Mouse (Mus musculus) megakaryocyte-erythroid progenitor cell, adult 5-6 weeks (primary cell): ENCODE results near the gene Syngr2. TPM values are rescaled to one million over a fixed set of nuclear protein-coding genes. Genes with fewer than 3 reads are reported as not detected.
A peak's percentile ranks its signal among the peaks of the same experiment; 100 is the strongest.

Experiments
- ATAC-seq: replicated peaks from 2 replicates; pipeline ENCODE4 v1.8.0; 2016; ENCODE audit warnings: mild to moderate bottlenecking, inconsistent platforms; ENCODE audit not compliant: severe bottlenecking, poor library complexity, low FRiP score, low TSS enrichment
- total RNA-seq, 2 experiments: library from RNA; stranded (forward) in 1 of 2; stranded (reverse) in 1 of 2; fragments of 200-1000, 215-1000 nt in 1 of 2; fragments of >200 nt in 1 of 2; fragmentation: Nextera tagmentation in 1 of 2; gene quantifications; 2 replicates each; pipeline ENCODE4 v1.2.3; 2014 to 2017

The Syngr2 gene
- total RNA-seq, 2 experiments from 2014 or later = 116 to 173 TPM

GRCm38 (mm10) chr11:117852875-117853274 lies 43.4 kb downstream of the Syngr2 start:
- ATAC-seq = no peak

GRCm38 (mm10) chr11:117854241-117854640 lies 44.8 kb downstream of the Syngr2 start:
- no peak for ATAC-seq

GRCm38 (mm10) chr11:117855360-117855759 lies 45.9 kb downstream of the Syngr2 start:
- ATAC-seq = no peak

GRCm38 (mm10) chr11:117855975-117856374 lies 46.5 kb downstream of the Syngr2 start:
- no peak for ATAC-seq

- ATAC-seq = no peak
Measured at GRCm38 (mm10) chr11:117857462-117857861, 48.0 kb downstream of the Syngr2 start.

GRCm38 (mm10) chr11:117858392-117858791 lies 48.9 kb downstream of the Syngr2 start:
- ATAC-seq = no peak

- ATAC-seq = peak; percentile 25; the same call in 1 of the 2 replicates
Measured at GRCm38 (mm10) chr11:117860601-117861000, 51.1 kb downstream of the Syngr2 start, which contains the start of gene Tmem235. Tmem235 (plus strand) TSS chr11:117860752.

- no peak for ATAC-seq
Measured at GRCm38 (mm10) chr11:117863174-117863856, 53.8 kb downstream of the Syngr2 start.

Other genes with a start within 250 kb of the Syngr2 start
- gene Tnrc6c, start 155.4 kb upstream of the Syngr2 start, total RNA-seq (2014; fragmentation: Nextera tagmentation) = 27.1 and 32.2 TPM in 2 replicates
- gene Tnrc6c, start 155.4 kb upstream of the Syngr2 start, total RNA-seq (2017) = 15.8 and 18.0 TPM in 2 replicates
- 16.2 and 38.2 TPM in 2 replicates for gene Tmc8, start 27.6 kb upstream of the Syngr2 start, total RNA-seq (2014; fragmentation: Nextera tagmentation)
- 7.3 and 11.3 TPM in 2 replicates for gene Tmc8, start 27.6 kb upstream of the Syngr2 start, total RNA-seq (2017)
- gene Tmc6, start 27.5 kb upstream of the Syngr2 start, total RNA-seq (2014; fragmentation: Nextera tagmentation) = 101 and 172 TPM in 2 replicates
- 13.6 and 39.7 TPM in 2 replicates for gene Tmc6, start 27.5 kb upstream of the Syngr2 start, total RNA-seq (2017)
- 5.8 and 6.8 TPM in 2 replicates for gene 6030468B19Rik, start 12.0 kb upstream of the Syngr2 start, total RNA-seq (2014; fragmentation: Nextera tagmentation)
- 1.8 and 4.2 TPM in 2 replicates for gene 6030468B19Rik, start 12.0 kb upstream of the Syngr2 start, total RNA-seq (2017)
- 0.45 and 7.0 TPM in 2 replicates for gene Gm20708, start within 50 bp of the Syngr2 start, total RNA-seq (2014; fragmentation: Nextera tagmentation)
- 3.5 TPM in 1 of 2 replicates, not detected in the other for gene Gm20708, start within 50 bp of the Syngr2 start, total RNA-seq (2017)
- 7.2 and 9.4 TPM in 2 replicates for gene Afmid, start 16.3 kb downstream of the Syngr2 start, total RNA-seq (2014; fragmentation: Nextera tagmentation)
- gene Afmid, start 16.3 kb downstream of the Syngr2 start, total RNA-seq (2017) = 0.70 and 1.0 TPM in 2 replicates
- gene Tk1, start 16.4 kb downstream of the Syngr2 start, total RNA-seq (2014; fragmentation: Nextera tagmentation) = 191 and 266 TPM in 2 replicates
- gene Tk1, start 16.4 kb downstream of the Syngr2 start, total RNA-seq (2017) = 46.7 and 52.5 TPM in 2 replicates
- gene Birc5, start 39.6 kb downstream of the Syngr2 start, total RNA-seq (2014; fragmentation: Nextera tagmentation) = 164 and 220 TPM in 2 replicates
- 144 and 182 TPM in 2 replicates for gene Birc5, start 39.6 kb downstream of the Syngr2 start, total RNA-seq (2017)
- not detected in 2 replicates for gene Tmem235, start 51.1 kb downstream of the Syngr2 start, total RNA-seq (2014; fragmentation: Nextera tagmentation)
- not detected in 2 replicates for gene Tmem235, start 51.1 kb downstream of the Syngr2 start, total RNA-seq (2017)
- 1.8 and 4.9 TPM in 2 replicates for gene Tha1, start 63.8 kb downstream of the Syngr2 start, total RNA-seq (2014; fragmentation: Nextera tagmentation)
- gene Tha1, start 63.8 kb downstream of the Syngr2 start, total RNA-seq (2017) = 2.8 and 3.8 TPM in 2 replicates
- gene Socs3, start 160.4 kb downstream of the Syngr2 start, total RNA-seq (2014; fragmentation: Nextera tagmentation) = not detected in 2 replicates
- 2.0 and 3.5 TPM in 2 replicates for gene Socs3, start 160.4 kb downstream of the Syngr2 start, total RNA-seq (2017)
- gene Pgs1, start 176.6 kb downstream of the Syngr2 start, total RNA-seq (2014; fragmentation: Nextera tagmentation) = 20.5 and 27.5 TPM in 2 replicates
- gene Pgs1, start 176.6 kb downstream of the Syngr2 start, total RNA-seq (2017) = 5.6 and 6.4 TPM in 2 replicates